Mouse (Mus musculus) embryonic facial prominence, embryonic 11.5 days (tissue): ENCODE data around the gene Hist1h3g. TPM values are rescaled to one million over a fixed set of nuclear protein-coding genes. Genes with fewer than 3 reads are reported as not detected.
"Not testable (repeated sequence)": the region's sequence is repeated elsewhere in the genome, so short reads cannot be mapped to it uniquely, and the experiment has no call there.

Source experiments
- ATAC-seq: fragments of 200-750 bp; cut with Nextera tagmentation; replicated peaks from 2 replicates; pipeline ENCODE4 v1.8.0; 2017; ENCODE audit warnings: low read depth; ENCODE audit not compliant: insufficient number of reproducible peaks, low FRiP score, low TSS enrichment
- DNase-seq: peaks from one replicate; pipeline ENCODE4 v3.0.0-alpha.2; 2015; ENCODE audit warnings: low spot score
- H3K27ac ChIP-seq: fragments of 300-500 bp; sonication (generic); replicated peaks from 2 replicates; pipeline ENCODE4 v1.5.1; 2014; ENCODE audit warnings: mild to moderate bottlenecking, low read depth, low read length, control low read depth
- H3K27me3 ChIP-seq: fragments of 300-500 bp; sonication (generic); 2 replicates; pipeline ENCODE4 v1.6.1; 2014; ENCODE audit warnings: mild to moderate bottlenecking, low read length, moderate library complexity, mixed read lengths; ENCODE audit not compliant: control insufficient read depth, insufficient read depth
- H3K36me3 ChIP-seq: fragments of 300-500 bp; sonication (generic); replicated peaks from 2 replicates; pipeline ENCODE4 v1.6.1; 2014; ENCODE audit warnings: low read depth, mild to moderate bottlenecking, low read length, moderate library complexity, mixed read lengths; ENCODE audit not compliant: control insufficient read depth, insufficient read depth
- H3K4me1 ChIP-seq: fragments of 300-500 bp; sonication (generic); 2 replicates; pipeline ENCODE4 v1.6.1; 2014; ENCODE audit warnings: low read length, mixed read lengths; ENCODE audit not compliant: control insufficient read depth, insufficient read depth
- H3K4me2 ChIP-seq: fragments of 300-500 bp; sonication (generic); 2 replicates; pipeline ENCODE4 v1.6.1; 2014; ENCODE audit warnings: low read depth, mild to moderate bottlenecking, control low read depth, low read length, moderate library complexity
- H3K4me3 ChIP-seq: fragments of 300-500 bp; sonication (generic); 2 replicates; pipeline ENCODE4 v1.5.1; 2014; ENCODE audit warnings: low read depth, low read length, control low read depth
- H3K9ac ChIP-seq: fragments of 300-500 bp; sonication (generic); replicated peaks from 2 replicates; pipeline ENCODE4 v1.6.1; 2014; ENCODE audit warnings: mild to moderate bottlenecking, control low read depth, low read length
- H3K9me3 ChIP-seq: fragments of 300-500 bp; sonication (generic); replicated peaks from 2 replicates; pipeline ENCODE4 v1.6.1; 2016; ENCODE audit warnings: mild to moderate bottlenecking, low read length, inconsistent platforms, mixed read lengths; ENCODE audit not compliant: control insufficient read depth
- WGBS: fragments of 180-500 bp; shearing (Covaris S2); extraction: QIAGEN DNeasy Blood & Tissue Kit; methylation state at CpG from one replicate; pipeline ENCODE4 v1.1.7; 2014; 5-methylcytosine and 5-hydroxymethylcytosine counted together
- polyA plus RNA-seq: library from polyadenylated mRNA; unstranded; fragments of >200 nt; fragmentation: Nextera tagmentation; extraction: Ambion mirVana; gene quantifications from 2 replicates; pipeline ENCODE4 v1.2.1, GENCODE M21; 2014

Hist1h3g gene
- polyA plus RNA-seq, 1 experiment from 2014 or later = 6.1 TPM

DNA sequence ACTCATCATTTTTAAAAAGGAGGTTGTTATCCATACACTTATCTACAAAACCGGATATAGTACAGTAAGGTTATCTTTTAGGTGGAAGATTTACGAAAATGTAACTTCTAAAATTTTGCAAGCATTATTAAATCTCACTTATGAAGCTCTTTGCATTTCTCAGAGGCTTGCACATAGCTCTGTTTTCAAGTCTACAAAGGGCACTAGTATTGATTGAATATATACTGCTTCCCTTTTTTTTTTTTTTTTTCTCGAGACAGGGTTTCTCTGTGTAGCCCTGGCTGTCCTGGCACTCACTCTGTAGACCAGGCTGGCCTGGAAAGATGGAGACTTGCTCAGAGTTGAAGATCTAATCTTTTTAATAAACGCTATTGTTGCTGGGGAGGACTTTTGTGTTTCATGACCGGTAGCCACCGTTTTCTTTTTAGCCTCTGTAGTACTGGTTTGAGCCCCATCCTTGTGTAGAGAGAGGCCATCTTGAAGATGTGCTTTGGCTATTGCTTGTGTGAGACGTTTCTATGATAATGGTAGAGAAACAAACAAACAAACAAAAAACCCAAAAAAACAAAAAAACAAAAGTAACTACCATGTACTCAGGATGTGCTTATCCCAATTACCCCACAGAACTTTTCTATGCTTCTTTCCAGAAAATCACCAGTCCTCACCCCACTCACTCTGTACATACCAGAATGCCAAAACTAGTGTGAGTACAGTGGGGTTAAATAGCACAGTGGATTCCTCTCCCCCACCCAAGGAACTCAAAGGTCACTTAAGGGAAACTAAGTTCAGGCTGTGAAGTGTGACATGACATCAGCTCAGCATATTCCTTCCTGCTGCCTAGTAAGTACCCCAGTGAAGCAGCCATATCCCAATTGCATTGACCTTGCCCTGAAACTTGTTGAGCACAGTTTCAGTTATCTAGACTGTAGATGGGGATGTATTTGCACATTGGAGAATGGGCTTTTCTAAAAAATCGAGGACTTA is 17.0 kb downstream of the Hist1h3g start:
- 61% methylated on average over 8 of the region's 8 CpGs for WGBS
- Histone ChIP-seq H3K36me3 (no peaks in the 10 kb centered on the region), H3K4me1 (no peaks in the 10 kb centered on the region), H3K4me3 (peak overlapping the region; percentile 40; the same call in 1 of the 2 replicates), H3K9ac (peak overlapping the region; percentile 65), H3K9me3 (no peaks in the 10 kb centered on the region), H3K4me2 (peak overlapping the region; percentile 3; the same call in 1 of the 2 replicates), H3K27me3 (no peaks in the 10 kb centered on the region), H3K27ac (peak overlapping the region; percentile 92)
- DNase-seq = peak; percentile 33
- no peak for ATAC-seq

DNA sequence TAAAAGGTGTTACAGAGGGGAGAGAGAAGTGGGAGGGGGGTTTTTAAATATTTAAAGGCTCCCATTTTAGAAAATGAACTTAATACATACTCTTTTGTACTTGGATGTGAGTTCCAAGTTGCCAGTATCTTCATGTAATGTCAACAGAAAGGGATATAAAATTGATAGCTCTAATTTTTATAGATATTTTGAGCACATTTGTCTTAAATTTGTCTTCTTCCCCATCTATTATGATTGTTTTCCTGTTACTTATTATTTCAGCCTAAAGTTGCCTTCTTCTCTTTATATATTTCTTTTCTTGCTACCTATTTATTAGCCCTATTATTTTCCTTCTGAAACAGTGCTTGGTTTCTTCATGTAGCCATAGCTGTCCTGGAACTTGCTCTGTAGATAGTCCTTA is 17.7 kb downstream of the Hist1h3g start, which contains the start of gene Hist1h1d:
Gene Hist1h1d (plus strand): TSS at position 301 of the 400 bp plus-strand sequence.
- H3K27me3 ChIP-seq = no peaks in the 10 kb centered on the region
- no peaks in the 10 kb centered on the region for H3K4me1 ChIP-seq
- no peak for ATAC-seq
- DNase-seq = no peak
- H3K9ac ChIP-seq = peak within 1 kb of the TSS; percentile 32; the same call in 1 of the 2 replicates
- no peak within 1 kb of the TSS for H3K4me2 ChIP-seq
- H3K4me3 ChIP-seq = no peak within 1 kb of the TSS
- H3K9me3 ChIP-seq = no peaks in the 10 kb centered on the region
- H3K27ac ChIP-seq = peak within 1 kb of the TSS; percentile 98
- no peaks in the 10 kb centered on the region for H3K36me3 ChIP-seq

DNA sequence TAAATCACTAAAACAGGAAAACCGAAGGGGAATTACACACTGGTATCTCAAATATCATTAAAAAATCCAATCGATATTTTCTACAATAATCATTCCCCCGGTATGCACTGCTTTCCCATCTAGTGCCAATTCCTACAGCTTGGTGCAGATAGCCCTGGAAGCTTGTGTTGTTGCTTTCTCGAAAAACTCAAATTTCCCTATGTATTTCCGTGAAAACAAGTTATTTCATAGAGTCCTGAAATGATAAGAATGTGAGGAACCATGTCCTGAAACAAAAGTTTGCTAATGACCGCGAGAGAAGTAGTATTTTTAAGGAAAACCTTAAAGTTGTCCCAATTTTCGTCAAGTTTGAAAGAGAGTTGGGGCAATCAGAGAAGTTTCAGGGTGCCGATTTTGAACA is 19.2 kb downstream of the Hist1h3g start:
- Histone ChIP-seq H3K4me3 (peak overlapping the region; percentile 64), H3K27ac (peak overlapping the region; percentile 98), H3K4me2 (peak overlapping the region; percentile 80), H3K27me3 (no peaks in the 10 kb centered on the region), H3K36me3 (no peaks in the 10 kb centered on the region), H3K9ac (peak overlapping the region; percentile 80), H3K4me1 (no peaks in the 10 kb centered on the region), H3K9me3 (no peaks in the 10 kb centered on the region)
- ATAC-seq = no peak
- WGBS = 28% methylated on average over 9 of the region's 9 CpGs
- no peak for DNase-seq

DNA sequence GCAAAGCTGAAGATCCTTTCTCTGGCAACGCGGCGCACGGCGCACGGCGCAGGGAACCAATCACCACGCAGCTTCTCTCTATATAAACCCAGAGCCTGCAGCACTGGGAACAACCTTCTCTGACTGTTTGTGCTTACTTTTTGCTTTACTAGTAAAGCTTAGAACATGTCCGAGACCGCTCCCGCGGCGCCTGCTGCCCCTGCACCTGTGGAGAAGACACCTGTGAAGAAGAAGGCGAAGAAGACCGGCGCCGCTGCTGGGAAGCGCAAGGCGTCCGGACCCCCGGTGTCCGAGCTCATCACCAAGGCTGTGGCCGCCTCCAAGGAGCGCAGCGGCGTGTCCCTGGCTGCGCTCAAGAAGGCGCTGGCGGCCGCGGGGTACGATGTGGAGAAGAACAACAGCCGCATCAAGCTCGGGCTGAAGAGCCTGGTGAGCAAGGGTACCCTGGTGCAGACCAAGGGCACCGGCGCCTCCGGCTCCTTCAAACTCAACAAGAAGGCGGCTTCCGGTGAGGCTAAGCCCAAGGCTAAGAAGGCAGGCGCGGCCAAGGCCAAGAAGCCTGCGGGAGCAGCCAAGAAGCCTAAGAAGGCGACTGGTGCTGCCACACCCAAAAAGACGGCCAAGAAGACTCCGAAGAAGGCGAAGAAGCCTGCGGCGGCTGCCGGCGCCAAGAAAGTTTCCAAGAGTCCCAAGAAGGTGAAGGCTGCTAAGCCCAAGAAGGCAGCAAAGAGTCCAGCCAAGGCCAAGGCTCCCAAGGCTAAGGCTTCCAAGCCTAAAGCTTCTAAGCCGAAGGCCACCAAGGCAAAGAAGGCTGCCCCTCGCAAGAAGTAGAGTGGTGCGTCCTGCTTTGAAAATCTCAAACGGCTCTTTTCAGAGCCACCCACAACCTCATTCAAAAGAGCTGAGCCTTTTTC is 20.0 kb downstream of the Hist1h3g start:
- Histone ChIP-seq H3K27ac (peak overlapping the region; percentile 98), H3K4me1 (no peaks in the 10 kb centered on the region), H3K9me3 (no peaks in the 10 kb centered on the region), H3K4me2 (peak overlapping the region; percentile 80), H3K27me3 (no peaks in the 10 kb centered on the region), H3K36me3 (no peaks in the 10 kb centered on the region), H3K9ac (peak overlapping the region; percentile 80), H3K4me3 (peak overlapping the region; percentile 64)
- ATAC-seq = peak; percentile 88
- DNase-seq = peak; percentile 94
- WGBS = under 1% methylated on average over 51 of the region's 54 CpGs

DNA sequence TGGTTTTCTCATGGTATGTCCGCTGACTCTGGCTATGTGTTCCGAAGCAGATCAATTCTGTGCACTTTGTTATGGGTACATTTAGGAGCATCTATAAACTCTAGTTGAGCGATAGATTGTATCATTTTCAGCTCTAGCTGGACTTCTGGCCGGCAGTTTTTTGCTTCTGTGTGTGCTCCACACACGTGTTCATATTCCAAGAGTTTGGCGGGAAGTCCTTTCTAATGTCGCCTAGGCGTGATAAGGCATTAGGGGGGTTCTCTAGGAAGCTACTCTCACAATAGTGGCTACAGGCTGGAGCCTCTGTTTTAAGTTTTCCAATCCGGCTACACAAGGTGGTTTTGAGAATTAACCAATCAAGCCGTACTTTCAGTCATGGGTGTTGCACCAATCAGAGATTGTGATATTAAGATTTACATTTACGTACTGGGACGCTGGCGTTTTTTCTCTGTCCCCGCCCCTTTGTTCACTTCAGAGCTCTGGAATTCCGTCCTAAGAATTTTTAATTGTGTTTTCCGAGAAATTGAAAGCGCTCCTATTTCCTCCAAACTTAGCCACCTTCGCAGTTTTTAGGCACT is 20.7 kb downstream of the Hist1h3g start:
- peak overlapping the region; percentile 80 for H3K4me2 ChIP-seq
- no peaks in the 10 kb centered on the region for H3K9me3 ChIP-seq
- H3K27ac ChIP-seq = peak overlapping the region; percentile 98
- ATAC-seq (peak; percentile 76), DNase-seq (peak; percentile 96)
- H3K9ac ChIP-seq = peak overlapping the region; percentile 80
- H3K36me3 ChIP-seq = no peaks in the 10 kb centered on the region
- no peaks in the 10 kb centered on the region for H3K4me1 ChIP-seq
- H3K27me3 ChIP-seq = no peaks in the 10 kb centered on the region
- peak overlapping the region; percentile 64 for H3K4me3 ChIP-seq
- 0% methylated on average over 18 of the region's 18 CpGs for WGBS

DNA sequence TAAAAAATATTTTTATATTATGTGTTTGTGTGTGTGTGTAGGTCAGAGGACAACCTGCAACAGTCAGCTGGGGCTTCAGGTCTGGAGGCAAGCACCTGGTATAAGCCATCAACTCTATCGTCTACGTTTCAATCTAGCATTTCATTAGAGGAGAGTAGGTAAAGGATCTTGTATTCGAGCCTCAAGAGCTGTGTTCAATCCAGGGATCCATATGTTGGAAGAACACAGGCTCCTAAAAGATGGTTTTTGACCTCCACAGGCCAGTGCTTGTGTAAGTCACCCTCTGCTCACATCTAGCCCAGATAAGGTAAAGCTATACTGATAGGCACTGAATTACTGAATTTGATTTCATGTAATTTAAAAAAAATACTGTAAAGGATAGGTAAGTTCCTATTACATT is 21.7 kb downstream of the Hist1h3g start:
- H3K27me3 ChIP-seq = no peaks in the 10 kb centered on the region
- H3K4me2 ChIP-seq = peak overlapping the region; percentile 10; the same call in 1 of the 2 replicates
- WGBS = 75% methylated on average over 3 of the region's 3 CpGs
- DNase-seq (no peak), ATAC-seq (no peak)
- H3K9ac ChIP-seq = no peak overlapping the region; the same call in 1 of the 2 replicates
- H3K9me3 ChIP-seq = no peaks in the 10 kb centered on the region
- no peaks in the 10 kb centered on the region for H3K36me3 ChIP-seq
- peak overlapping the region; percentile 72; the same call in 1 of the 2 replicates for H3K27ac ChIP-seq
- H3K4me3 ChIP-seq = no peak overlapping the region
- no peaks in the 10 kb centered on the region for H3K4me1 ChIP-seq

DNA sequence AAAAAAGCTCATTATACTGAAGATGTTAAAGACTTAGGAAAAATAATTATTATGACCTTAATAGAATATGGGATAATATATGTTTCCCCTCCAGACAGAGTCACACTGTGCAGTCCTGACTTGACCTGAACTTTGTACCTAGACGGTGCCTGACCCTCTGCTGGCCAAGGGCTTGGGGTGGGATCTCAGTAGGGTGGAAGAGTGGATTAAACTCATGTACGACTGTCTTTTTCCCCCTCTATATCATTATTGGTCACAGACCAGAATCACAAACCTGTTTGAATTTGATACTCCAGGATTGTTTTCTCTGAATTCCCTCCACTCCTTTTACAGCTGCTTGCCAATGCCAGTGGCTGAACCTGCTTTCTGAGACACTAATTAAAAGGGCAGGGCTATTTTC is 25.5 kb downstream of the Hist1h3g start:
- H3K9ac ChIP-seq = not testable (repeated sequence)

More for the DNA sequence above, 25.5 kb downstream of the Hist1h3g start:
- H3K27me3 ChIP-seq, H3K4me3 ChIP-seq, H3K27ac ChIP-seq, ATAC-seq, H3K36me3 ChIP-seq, H3K9me3 ChIP-seq, H3K4me1 ChIP-seq, H3K4me2 ChIP-seq, DNase-seq: not testable (repeated sequence)
- WGBS = 20% methylated on average over 2 of the region's 2 CpGs
